Mouse (Mus musculus) CH12.LX (cell line): ENCODE measurements around the gene Oxsm. TPM values are rescaled to one million over a fixed set of nuclear protein-coding genes. Genes with fewer than 3 reads are reported as not detected.

ENCODE experiments used
- DNase-seq: peaks from one replicate; pipeline ENCODE4 v3.0.0-alpha.2; 2013; ENCODE audit errors: extremely low read depth
- H3K27ac ChIP-seq: 2 replicates; pipeline ENCODE4 v1.5.1; 2012; ENCODE audit warnings: low read depth, mild to moderate bottlenecking, control low read depth, moderate library complexity; ENCODE audit not compliant: insufficient read depth
- H3K27me3 ChIP-seq: replicated peaks from 2 replicates; pipeline ENCODE3; 2012; ENCODE audit warnings: inconsistent platforms
- H3K36me3 ChIP-seq, 2 experiments: replicated peaks in 1 of 2; 2 replicates each; pipeline versions ENCODE3 to v1.6.1; 2012; ENCODE audit warnings: inconsistent platforms in 1 of 2, low read length in 1 of 2, mild to moderate bottlenecking in 1 of 2, mixed read lengths in 1 of 2, moderate library complexity in 1 of 2; ENCODE audit not compliant: control insufficient read depth in 1 of 2, insufficient read depth in 1 of 2
- H3K4me1 ChIP-seq, 2 experiments: 2 replicates each; pipeline ENCODE4 v1.6.1; 2012; ENCODE audit warnings: inconsistent platforms in 1 of 2, moderate library complexity in 1 of 2; ENCODE audit not compliant: insufficient read depth in 2 of 2, control insufficient read depth in 1 of 2
- H3K4me2 ChIP-seq: 2 replicates; pipeline ENCODE4 v1.6.1; 2012; ENCODE audit warnings: low read depth, mild to moderate bottlenecking, control low read depth; ENCODE audit not compliant: poor library complexity, insufficient read depth, severe bottlenecking
- H3K4me3 ChIP-seq, 3 experiments: fragments of 150-350 bp in 1 of 3; sonication (generic) in 1 of 3; replicated peaks in 1 of 3; 2 replicates each; pipeline versions ENCODE3 to v1.5.1; 2011 to 2012; ENCODE audit warnings: low read depth in 2 of 3, low read length in 2 of 3, mild to moderate bottlenecking in 2 of 3, moderate library complexity in 2 of 3, control low read depth in 1 of 3, improper control_type of control experiment in 1 of 3, inconsistent platforms in 1 of 3, mixed read lengths in 1 of 3; ENCODE audit not compliant: poor library complexity in 1 of 3
- H3K79me2 ChIP-seq: replicated peaks from 2 replicates; pipeline ENCODE4 v1.6.1; 2012; ENCODE audit warnings: mild to moderate bottlenecking, moderate library complexity; ENCODE audit not compliant: control insufficient read depth, poor library complexity, insufficient read depth, severe bottlenecking; ENCODE audit errors: extremely low read depth
- H3K9ac ChIP-seq: 2 replicates; pipeline ENCODE4 v1.6.1; 2012; ENCODE audit warnings: low read depth, mild to moderate bottlenecking, control low read depth, moderate library complexity; ENCODE audit not compliant: insufficient read depth
- H3K9me3 ChIP-seq: replicated peaks from 2 replicates; pipeline ENCODE3; 2012; ENCODE audit warnings: low read length, inconsistent platforms, mixed read lengths
- CHD2 ChIP-seq: IDR thresholded peaks from 2 replicates; pipeline ENCODE4 v1.6.1; 2011; ENCODE audit warnings: low read length, improper control_type of control experiment
- GABPA ChIP-seq: IDR thresholded peaks from 2 replicates; pipeline ENCODE4 v1.6.1; 2012; ENCODE audit warnings: low read depth, low read length, improper control_type of control experiment, inconsistent platforms; ENCODE audit not compliant: insufficient replicate concordance
- IRF4 ChIP-seq: IDR thresholded peaks from 2 replicates; pipeline ENCODE4 v1.6.1; 2014; ENCODE audit warnings: low read depth, mild to moderate bottlenecking, inconsistent platforms, low read length, improper control_type of control experiment
- JUND ChIP-seq: conservative IDR thresholded peaks from 2 replicates; pipeline ENCODE4 v1.6.1; 2011; ENCODE audit warnings: low read depth, low read length, improper control_type of control experiment
- KAT2A ChIP-seq: IDR thresholded peaks from 2 replicates; pipeline ENCODE4 v1.6.1; 2012; ENCODE audit warnings: low read length, improper control_type of control experiment, inconsistent platforms; ENCODE audit not compliant: insufficient replicate concordance
- MAFK ChIP-seq: IDR thresholded peaks from 2 replicates; pipeline ENCODE4 v1.6.1; 2011; ENCODE audit warnings: low read length, improper control_type of control experiment; ENCODE audit not compliant: insufficient replicate concordance
- NRF1 ChIP-seq: IDR thresholded peaks from 2 replicates; pipeline ENCODE4 v1.6.1; 2014; ENCODE audit warnings: low read depth, mild to moderate bottlenecking, inconsistent platforms, low read length, improper control_type of control experiment, moderate library complexity
- PAX5 ChIP-seq: IDR thresholded peaks from 2 replicates; pipeline ENCODE4 v1.6.1; 2012; ENCODE audit warnings: low read length, inconsistent platforms, mixed read lengths
- TBP ChIP-seq: conservative IDR thresholded peaks from 2 replicates; pipeline ENCODE4 v1.6.1; 2011; ENCODE audit warnings: low read depth, low read length, improper control_type of control experiment
- UBTF ChIP-seq: IDR thresholded peaks from 2 replicates; pipeline ENCODE4 v1.6.1; 2012; ENCODE audit warnings: low read depth, mild to moderate bottlenecking, inconsistent platforms, low read length, improper control_type of control experiment, moderate library complexity
- ZKSCAN1 ChIP-seq: IDR thresholded peaks from 2 replicates; pipeline ENCODE4 v1.6.1; 2012; ENCODE audit warnings: low read depth, inconsistent platforms, low read length, improper control_type of control experiment, borderline replicate concordance
- ZMIZ1 ChIP-seq: IDR thresholded peaks from 2 replicates; pipeline ENCODE4 v1.6.1; 2012; ENCODE audit warnings: low read depth, mild to moderate bottlenecking, inconsistent platforms, low read length, improper control_type of control experiment
- ZNF384 ChIP-seq: IDR thresholded peaks from 2 replicates; pipeline ENCODE4 v1.6.1; 2012; ENCODE audit warnings: low read depth, low read length, improper control_type of control experiment, inconsistent platforms
- dilution Hi-C: fragments of 300-500 bp; cut with MboI; formaldehyde crosslinking; loops from 2 replicates; pipeline ENCODE4 v1.14.3; 2020; ENCODE audit warnings: low sequenced_read_pairs; ENCODE audit not compliant: extremely low pct_unique_long_range_greater_than_20kb, extremely low pct_ligation_motif_present
- in situ Hi-C: fragments of 300-500 bp; cut with MboI; formaldehyde crosslinking; loops from 3 replicates; pipeline ENCODE4 v1.14.3; 2019; ENCODE audit warnings: low sequenced_read_pairs, low pct_ligation_motif_present, low pct_unique_long_range_greater_than_20kb, mixed read lengths
- polyA plus RNA-seq: library from polyadenylated mRNA; unstranded; fragments of >175 nt; gene quantifications from 2 replicates; pipeline ENCODE4 v1.2.1, GENCODE M21; 2012; ENCODE audit warnings: low read depth; ENCODE audit not compliant: insufficient read length
- total RNA-seq, 2 experiments: library from RNA; depleted of rRNA; stranded (reverse); fragments of 300-350 nt in 1 of 2; fragments of >200 nt in 1 of 2; gene quantifications; 2 replicates each; pipeline ENCODE4 v1.2.3; 2012 to 2014

The Oxsm gene
- total and polyA plus RNA-seq, 3 experiments = 6.6 to 10.8 (median 8.7) TPM

DNA sequence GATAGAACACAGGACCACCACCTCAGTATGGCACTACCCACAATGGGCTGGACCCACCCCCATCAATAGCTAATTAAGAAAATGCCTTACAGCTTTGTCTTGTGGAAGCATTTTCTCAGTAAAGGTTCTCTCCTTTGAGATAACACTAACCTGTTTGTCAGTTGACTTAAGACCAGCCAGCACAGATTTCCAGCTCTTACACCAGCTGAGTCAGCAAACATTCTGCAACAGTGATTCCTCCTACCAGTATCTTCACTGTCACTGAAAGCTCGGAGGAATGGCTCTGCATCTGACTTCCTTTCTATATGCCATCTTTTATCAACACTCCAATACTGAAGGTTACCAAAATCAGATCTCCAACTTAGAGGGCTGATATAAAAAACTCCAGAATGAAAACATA lies 54.1 kb downstream of the Oxsm start:
- dilution Hi-C loops (no loop called here), in situ Hi-C loops (loop anchor here (25.0 kb wide), 2 partner anchors 283 to 833 kb away; no protein-coding TSS in a partner anchor)
- DNase-seq = no peak
- H3K9ac ChIP-seq = no peak overlapping the region
- H3K27me3 ChIP-seq = no peaks in the 10 kb centered on the region
- H3K36me3 ChIP-seq = no peaks in the 10 kb centered on the region
- no peaks in the 10 kb centered on the region for H3K79me2 ChIP-seq
- H3K27ac ChIP-seq = no peak overlapping the region
- H3K4me3 ChIP-seq = no peak overlapping the region
- H3K9me3 ChIP-seq = peaks cover 5% of the 10 kb centered on the region
- H3K4me2 ChIP-seq = no peak overlapping the region
- no peaks in the 10 kb centered on the region for H3K4me1 ChIP-seq
- TF ChIP-seq NRF1 (no peak), MAFK (peak; percentile 43; the same call in 1 of the 2 replicates)

DNA sequence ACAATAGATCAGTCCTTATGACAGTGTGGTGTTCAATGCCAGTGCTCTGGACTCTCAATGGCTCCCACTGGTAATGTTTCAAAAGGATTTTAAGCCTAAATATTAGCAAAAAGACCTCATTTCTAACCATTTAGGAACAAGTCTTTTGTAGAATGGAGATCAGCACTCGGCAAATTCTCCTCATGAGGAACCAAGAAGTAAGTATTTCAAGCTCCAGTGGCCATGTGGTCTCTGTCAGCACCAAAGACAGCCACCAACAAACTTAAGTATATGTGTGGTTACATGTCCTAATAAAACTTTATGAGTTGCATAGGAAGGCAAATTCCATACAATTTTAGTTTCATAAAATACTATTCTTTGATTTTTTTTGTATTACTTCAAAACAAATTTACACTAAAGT lies 55.5 kb downstream of the Oxsm start:
- H3K4me2 ChIP-seq = no peak overlapping the region
- H3K79me2 ChIP-seq = no peaks in the 10 kb centered on the region
- DNase-seq = peak; percentile 12
- no peak overlapping the region for H3K27ac ChIP-seq
- no peaks in the 10 kb centered on the region for H3K27me3 ChIP-seq
- no peak overlapping the region for H3K9ac ChIP-seq
- H3K9me3 ChIP-seq = peaks cover 5% of the 10 kb centered on the region
- in situ Hi-C loops = loop anchor here (25.0 kb wide), 2 partner anchors 282 to 832 kb away; no protein-coding TSS in a partner anchor
- TF ChIP-seq JUND (no peak), CHD2 (no peak), IRF4 (no peak), PAX5 (no peak), ZNF384 (no peak), UBTF (no peak), KAT2A (no peak), ZKSCAN1 (no peak)
- TF ChIP-seq, all 38 proteins: peak for 0
- H3K36me3 ChIP-seq = no peaks in the 10 kb centered on the region
- no peaks in the 10 kb centered on the region for H3K4me1 ChIP-seq
- dilution Hi-C loops = no loop called here
- no peak overlapping the region for H3K4me3 ChIP-seq

DNA sequence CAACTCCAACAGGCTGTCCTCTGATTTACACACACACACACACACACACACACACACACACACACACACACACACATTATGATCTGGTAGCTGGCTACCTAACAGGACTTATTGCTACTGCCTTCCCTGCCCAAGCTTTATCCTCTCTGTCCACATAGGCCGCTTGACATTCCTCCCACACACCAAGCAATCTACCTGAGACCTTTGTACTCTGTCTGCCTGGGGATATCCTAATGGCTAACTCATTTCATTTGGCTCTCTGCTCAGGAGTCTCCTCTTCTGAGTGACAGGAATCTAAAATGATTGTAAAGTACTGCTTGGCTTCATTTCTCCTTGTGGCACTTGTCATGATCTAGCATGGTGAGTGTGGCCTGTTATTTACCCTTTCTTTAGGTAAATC lies 60.5 kb downstream of the Oxsm start:
- Histone ChIP-seq H3K27ac (no peak overlapping the region), H3K79me2 (no peaks in the 10 kb centered on the region), H3K9ac (no peak overlapping the region), H3K4me1 (no peaks in the 10 kb centered on the region), H3K36me3 (no peaks in the 10 kb centered on the region), H3K9me3 (peaks cover 5% of the 10 kb centered on the region), H3K27me3 (no peaks in the 10 kb centered on the region), H3K4me2 (no peak overlapping the region)
- dilution Hi-C loops = no loop called here
- TF ChIP-seq ZMIZ1 (no peak), TBP (no peak), GABPA (no peak), MAFK (no peak)
- TF ChIP-seq, all 38 proteins: peak for 0
- DNase-seq = no peak
- H3K4me3 ChIP-seq = no peak overlapping the region
- in situ Hi-C loops = loop anchor here (25.0 kb wide), 2 partner anchors 277 to 827 kb away; no protein-coding TSS in a partner anchor

Other genes with a start within 250 kb of the Oxsm start
- gene Ngly1, start 528 bp downstream of the Oxsm start, total RNA-seq (2012; rRNA removed) = 15.9 and 17.0 TPM in 2 replicates
- gene Ngly1, start 528 bp downstream of the Oxsm start, total RNA-seq (2014; rRNA removed) = 33.0 and 37.5 TPM in 2 replicates
- 19.8 and 21.7 TPM in 2 replicates for gene Ngly1, start 528 bp downstream of the Oxsm start, polyA plus RNA-seq
- gene Top2b, start 115.4 kb upstream of the Oxsm start, total RNA-seq (2012; rRNA removed) = 30.5 and 32.4 TPM in 2 replicates
- 62.4 and 67.4 TPM in 2 replicates for gene Top2b, start 115.4 kb upstream of the Oxsm start, total RNA-seq (2014; rRNA removed)
- gene Top2b, start 115.4 kb upstream of the Oxsm start, polyA plus RNA-seq = 74.0 and 77.9 TPM in 2 replicates